8 mouse cellular contexts compared by ENCODE assay signal in the genomic region with DNA sequence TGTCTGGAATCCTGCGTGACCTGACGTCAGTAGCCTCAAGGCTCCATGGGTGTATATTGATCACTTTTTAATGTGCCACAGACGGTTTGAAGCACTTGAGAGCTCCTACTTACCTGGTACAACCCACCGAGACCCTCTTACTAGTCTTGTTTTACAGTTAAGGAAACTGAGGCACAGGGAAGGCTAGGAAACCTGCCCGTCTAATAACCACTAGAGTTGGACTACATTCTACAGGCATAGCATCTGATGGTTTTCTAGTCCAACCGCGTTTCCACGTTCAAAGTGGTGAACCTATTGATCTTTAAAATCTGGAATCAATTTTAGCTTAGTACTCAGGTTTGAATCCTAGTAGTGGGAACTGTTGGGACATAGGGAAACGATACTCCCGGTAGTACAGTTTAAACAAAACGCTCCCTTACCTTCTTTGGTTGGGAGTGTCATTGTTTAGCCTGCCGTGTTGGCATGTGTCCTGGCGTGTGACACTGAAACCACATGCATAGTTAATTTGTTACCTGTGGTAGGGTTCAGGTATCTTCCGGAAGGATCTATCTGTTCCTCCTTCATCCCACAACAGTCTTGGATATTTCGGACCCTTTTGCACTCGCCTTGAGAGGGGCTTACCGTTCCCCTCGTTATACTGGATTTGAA. TPM values are rescaled to one million over a fixed set of nuclear protein-coding genes. Genes with fewer than 3 reads are reported as not detected.
DNase-seq lines count a peak whose midpoint lies in the region; ATAC-seq lines count a peak whose summit lies in the region.

No protein-coding gene starts in this region.

- WGBS in forebrain, embryonic 11.5 days = 29% methylated on average over 18 of the region's 18 CpGs
- 22% methylated on average over 18 of the region's 18 CpGs for WGBS in midbrain, embryonic 16.5 days

- H3K4me2 ChIP-seq in forebrain, embryonic 11.5 days (ENCODE audit: low read depth, low read length, severe bottlenecking) = peak overlapping the region; percentile 81
- H3K4me2 ChIP-seq in midbrain, embryonic 16.5 days (ENCODE audit: low read length) = peak overlapping the region; percentile 73

- H3K27ac ChIP-seq in forebrain, embryonic 11.5 days (ENCODE audit: low read depth, low read length) = peak overlapping the region; percentile 96
- peak overlapping the region; percentile 92 for H3K27ac ChIP-seq in midbrain, embryonic 16.5 days (ENCODE audit: low read length)

- H3K4me3 ChIP-seq in megakaryocyte, embryonic 14.5 days (replicated peaks) = peak overlapping the region; percentile 98
- peak overlapping the region; percentile 95 for H3K4me3 ChIP-seq in forebrain, embryonic 11.5 days (ENCODE audit: low read depth, low read length)
- peak overlapping the region; percentile 97 for H3K4me3 ChIP-seq in midbrain, embryonic 16.5 days (ENCODE audit: low read depth, low read length)

- no peaks in the 10 kb centered on the region for H3K27me3 ChIP-seq in megakaryocyte, embryonic 14.5 days (replicated peaks)
- no peaks in the 10 kb centered on the region for H3K27me3 ChIP-seq in forebrain, embryonic 11.5 days (ENCODE audit: control insufficient read depth, insufficient read depth, low read length)
- no peaks in the 10 kb centered on the region for H3K27me3 ChIP-seq in midbrain, embryonic 16.5 days (ENCODE audit: control insufficient read depth, insufficient read depth, low read depth, low read length)

- H3K36me3 ChIP-seq in megakaryocyte, embryonic 14.5 days (replicated peaks; ENCODE audit: low read length) = peaks cover 54% of the 10 kb centered on the region
- peaks cover 10% of the 10 kb centered on the region for H3K36me3 ChIP-seq in forebrain, embryonic 11.5 days (ENCODE audit: control insufficient read depth, insufficient read depth, low read length)
- H3K36me3 ChIP-seq in midbrain, embryonic 16.5 days (ENCODE audit: control insufficient read depth, insufficient read depth, low read length) = peaks cover 15% of the 10 kb centered on the region

- peaks cover 45% of the 10 kb centered on the region for H3K4me1 ChIP-seq in megakaryocyte, embryonic 14.5 days
- no peaks in the 10 kb centered on the region; the same call in 1 of the 2 replicates for H3K4me1 ChIP-seq in forebrain, embryonic 11.5 days (replicated peaks; ENCODE audit: control insufficient read depth, insufficient read depth, low read length)
- peaks cover 17% of the 10 kb centered on the region for H3K4me1 ChIP-seq in midbrain, embryonic 16.5 days (ENCODE audit: control insufficient read depth, insufficient read depth, low read length)

- no peak for DNase-seq in forebrain, embryonic 11.5 days (ENCODE audit: low spot score)
- peak; percentile 26 to 35 for DNase-seq in kidney, adult 8-10 months
- DNase-seq in gastrocnemius, postnatal 10 days = no peak
- DNase-seq in urinary bladder, postnatal 4 days (ENCODE audit: low spot score in 2 of 2) = no peak
- DNase-seq in thymus, adult 18-20 months = no peak

- peak overlapping the region; percentile 97 for H3K9ac ChIP-seq in forebrain, embryonic 11.5 days (ENCODE audit: low read length)
- peak overlapping the region; percentile 88 for H3K9ac ChIP-seq in midbrain, embryonic 16.5 days (ENCODE audit: low read depth, low read length)

- ATAC-seq in megakaryocyte, adult 5-6 weeks (ENCODE audit: poor library complexity, severe bottlenecking) = no peak
- ATAC-seq in forebrain, embryonic 11.5 days (replicated peaks; ENCODE audit: low FRiP score) = peak; percentile 69; the same call in 1 of the 2 replicates
- ATAC-seq in midbrain, embryonic 16.5 days = peak; percentile 60

- no peaks in the 10 kb centered on the region for H3K9me3 ChIP-seq in megakaryocyte, embryonic 14.5 days
- H3K9me3 ChIP-seq in forebrain, embryonic 11.5 days (ENCODE audit: control insufficient read depth, low read length) = no peaks in the 10 kb centered on the region
- H3K9me3 ChIP-seq in midbrain, embryonic 16.5 days (replicated peaks; ENCODE audit: control insufficient read depth, low read length, poor library complexity, severe bottlenecking) = no peaks in the 10 kb centered on the region

RNA-seq across cellular contexts. Expression of a gene that starts 1.1 kb away (rescaled TPM):
- 2.2 and 4.6 TPM in 2 replicates for polyA plus RNA-seq in megakaryocyte, embryonic 14.5 days (2012; ENCODE audit: insufficient read depth, low replicate concordance)
- 12.8 and 14.7 TPM in 2 replicates for total RNA-seq in megakaryocyte, adult 5-6 weeks (2015)
- 16.3 and 16.4 TPM in 2 replicates for total RNA-seq in megakaryocyte, adult 5-6 weeks (2017)
- polyA plus RNA-seq in forebrain, embryonic 11.5 days (2014; fragmentation: Nextera tagmentation; extraction: Ambion mirVana) = 16.9 and 19.0 TPM in 2 replicates
- 7.8 and 7.9 TPM in 2 replicates for polyA plus RNA-seq in midbrain, embryonic 16.5 days (2015; fragmentation: Nextera tagmentation; extraction: Ambion mirVana)
- 10 to 100 TPM; 12.9 to 14.3 TPM for total RNA-seq in gastrocnemius, postnatal 10 days (2021)

RNA-seq across cellular contexts. Expression of a gene that starts 1.1 kb away (rescaled TPM):
- polyA plus RNA-seq in megakaryocyte, embryonic 14.5 days (2012; ENCODE audit: insufficient read depth, low replicate concordance) = 0.75 TPM in 1 of 2 replicates, not detected in the other
- 22.6 and 27.1 TPM in 2 replicates for total RNA-seq in megakaryocyte, adult 5-6 weeks (2015)
- 17.4 and 22.7 TPM in 2 replicates for total RNA-seq in megakaryocyte, adult 5-6 weeks (2017)
- polyA plus RNA-seq in forebrain, embryonic 11.5 days (2014; fragmentation: Nextera tagmentation; extraction: Ambion mirVana) = 16.9 and 18.2 TPM in 2 replicates
- polyA plus RNA-seq in midbrain, embryonic 16.5 days (2015; fragmentation: Nextera tagmentation; extraction: Ambion mirVana) = 10.9 and 11.0 TPM in 2 replicates
- total RNA-seq in gastrocnemius, postnatal 10 days (2021) = 1 to 10 TPM; 6.0 to 6.4 TPM

Comparison
In these comparisons a context has a peak if more than half of its experiments do, and no peak if none do; other contexts are left out.
1. DNase-seq: peak in kidney, adult 8-10 months (2 of 2); none in forebrain, embryonic 11.5 days (single experiment), gastrocnemius, postnatal 10 days (single experiment), urinary bladder, postnatal 4 days (0 of 2) and thymus, adult 18-20 months (0 of 2).
2. Peak in every context shown above with its lines, with median percentiles within 50 percentile points of each other: H3K4me3 ChIP-seq.